Mouse (Mus musculus): ENCODE data around the gene Sema4a.

Sema4a gene

DNA sequence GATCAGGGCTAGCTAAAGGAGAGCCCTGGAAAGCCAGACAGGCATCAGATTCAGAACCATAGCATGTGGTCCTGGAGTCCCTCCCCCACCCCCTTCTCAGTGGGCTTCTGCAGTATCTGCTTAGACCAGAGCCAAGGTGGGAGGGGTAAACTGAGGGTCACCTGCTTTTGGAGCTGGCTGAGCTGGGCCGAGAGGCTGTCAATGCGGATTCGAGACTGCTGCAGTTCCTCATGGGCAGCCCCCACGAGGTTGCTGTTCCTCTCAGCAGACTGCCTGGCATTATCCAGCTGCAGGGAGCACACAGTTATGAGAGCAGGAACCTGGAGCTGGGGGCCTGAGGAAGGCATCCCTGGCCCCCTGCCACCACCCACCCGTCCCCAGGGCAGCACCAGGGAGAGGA, 25.1 kb upstream of the Sema4a start:
- DNase-seq (ENCODE audit: low spot score), result no peak

DNA sequence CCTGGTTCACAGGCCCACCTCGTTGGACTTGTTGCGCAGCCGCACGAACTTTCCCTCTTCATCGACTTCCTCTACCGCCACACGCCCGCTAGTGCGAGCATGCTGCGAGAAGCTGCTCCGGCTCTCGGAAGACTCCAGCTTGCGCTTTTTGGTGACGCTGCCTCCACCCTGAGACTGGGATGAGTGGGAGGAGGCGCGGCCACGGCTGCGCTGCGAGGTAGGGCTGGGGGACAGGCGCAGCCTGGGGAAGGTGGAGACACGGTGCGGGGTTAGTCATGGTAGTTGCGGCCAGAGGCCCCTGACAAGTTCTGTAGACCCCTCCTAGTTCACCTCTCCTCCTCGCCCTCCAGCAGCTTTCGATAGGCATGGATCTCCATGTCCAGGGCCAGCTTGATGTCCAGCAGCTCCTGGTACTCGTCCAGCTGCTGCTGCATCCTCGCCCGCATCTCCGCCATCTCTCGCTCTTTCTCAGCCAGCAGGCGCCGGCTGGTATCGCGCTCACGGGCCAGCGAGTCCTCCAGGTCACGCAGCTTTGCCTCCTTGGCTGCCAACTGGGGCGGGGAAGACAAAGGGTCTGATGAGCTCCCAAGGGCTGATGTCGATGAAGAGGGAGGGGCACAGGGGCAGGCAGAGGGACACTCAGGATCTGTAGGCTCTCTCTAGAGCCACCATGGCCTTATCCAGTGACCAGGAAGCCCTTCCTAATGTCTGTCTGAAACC, 23.8 kb upstream of the Sema4a start:
- peak; percentile 62 for DNase-seq (ENCODE audit: low spot score)

DNA sequence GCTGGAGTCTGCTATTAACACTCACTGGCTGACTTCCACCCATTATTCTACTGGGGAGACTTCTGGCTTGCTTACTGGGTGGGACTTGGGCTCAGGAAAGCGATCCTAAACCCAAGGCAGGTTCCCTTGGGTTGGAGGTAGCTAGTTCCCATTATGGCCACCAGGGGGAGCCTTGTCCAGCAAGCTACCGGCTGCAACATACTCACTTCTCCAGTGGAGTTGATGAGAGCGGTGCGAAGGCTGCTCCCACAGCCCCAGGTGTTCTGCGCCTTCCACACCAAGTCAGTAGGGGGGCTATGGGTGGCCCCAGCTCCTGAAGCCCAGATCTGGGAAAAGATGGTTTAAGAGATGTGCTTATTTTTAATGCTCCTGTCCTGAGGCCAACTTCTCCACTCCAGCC, 22.6 kb upstream of the Sema4a start:
- peak; percentile 89 for DNase-seq (ENCODE audit: low spot score)

DNA sequence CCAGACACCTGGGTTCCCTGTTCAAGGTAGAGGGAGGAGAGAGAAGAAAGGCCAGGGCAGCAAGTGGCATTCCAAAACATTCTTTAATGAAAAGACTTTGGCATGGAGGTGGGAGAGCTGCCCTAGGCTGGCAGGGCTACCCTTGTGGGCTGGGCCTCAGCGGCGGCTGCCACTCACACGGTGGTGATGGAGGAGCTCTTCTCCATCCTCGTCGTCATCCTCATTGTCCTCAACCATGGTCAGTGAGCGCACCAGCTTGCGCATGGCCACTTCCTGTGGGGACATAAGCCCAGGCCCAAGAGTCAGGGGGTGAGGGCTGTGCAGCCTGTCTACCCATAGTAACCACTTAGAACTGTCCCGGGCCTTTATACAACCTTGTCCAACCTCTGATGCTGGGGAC, 22.2 kb upstream of the Sema4a start:
- no peak for DNase-seq (ENCODE audit: low spot score)

DNA sequence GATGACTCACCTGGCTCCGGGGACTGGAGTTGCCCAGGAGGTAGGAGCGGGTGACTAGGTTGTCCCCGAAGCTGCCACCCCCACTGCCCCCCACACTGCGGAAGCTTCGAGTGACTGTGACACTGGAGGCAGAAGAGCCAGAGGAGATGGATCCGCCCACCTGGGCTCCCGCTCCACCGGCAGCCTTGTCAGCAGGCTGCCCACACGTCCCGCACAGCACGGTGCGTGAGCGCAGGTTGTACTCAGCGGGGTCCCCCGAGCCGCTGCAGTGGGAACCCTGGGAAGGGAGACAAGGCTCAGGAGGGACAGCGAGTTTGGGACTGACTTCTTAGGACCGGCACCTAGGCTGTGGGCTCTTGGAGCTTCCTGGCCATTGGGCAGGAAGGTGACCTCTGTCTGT, 21.4 kb upstream of the Sema4a start:
- DNase-seq (ENCODE audit: low spot score), result no peak

DNA sequence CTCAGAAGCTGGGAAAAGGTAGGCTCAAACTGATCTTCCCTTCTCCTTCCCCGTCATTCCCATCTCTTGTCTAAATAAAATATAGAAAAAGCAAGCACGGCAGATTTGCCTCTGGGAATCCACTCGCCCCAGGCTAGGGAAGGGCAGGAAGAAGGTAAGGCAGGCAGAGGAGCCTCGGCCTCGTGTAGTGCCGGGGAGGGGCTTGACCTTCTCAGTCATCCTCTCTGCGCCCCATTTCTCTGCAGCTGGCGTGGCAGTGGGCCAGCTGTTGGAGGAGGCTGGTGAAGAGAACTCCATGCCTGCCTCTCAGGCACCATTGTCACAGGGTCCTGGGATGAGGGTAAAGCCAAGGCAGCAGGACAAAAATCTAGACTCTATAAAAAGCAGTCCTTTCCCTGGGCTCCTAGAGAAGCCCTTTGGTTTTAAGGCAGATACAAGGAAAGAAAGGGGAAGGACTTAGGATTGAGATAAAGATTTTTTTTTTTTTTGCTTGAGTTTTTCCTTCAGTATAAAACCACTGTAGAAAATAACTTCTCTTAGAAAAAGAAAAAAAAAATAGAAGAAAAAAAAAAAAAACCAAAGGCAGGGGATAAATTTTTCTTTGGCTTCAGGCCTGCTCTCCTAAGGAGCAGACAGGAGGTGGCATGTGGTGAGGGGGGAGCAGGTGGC, 20.5 kb upstream of the Sema4a start:
- DNase-seq (ENCODE audit: low spot score), result no peak

DNA sequence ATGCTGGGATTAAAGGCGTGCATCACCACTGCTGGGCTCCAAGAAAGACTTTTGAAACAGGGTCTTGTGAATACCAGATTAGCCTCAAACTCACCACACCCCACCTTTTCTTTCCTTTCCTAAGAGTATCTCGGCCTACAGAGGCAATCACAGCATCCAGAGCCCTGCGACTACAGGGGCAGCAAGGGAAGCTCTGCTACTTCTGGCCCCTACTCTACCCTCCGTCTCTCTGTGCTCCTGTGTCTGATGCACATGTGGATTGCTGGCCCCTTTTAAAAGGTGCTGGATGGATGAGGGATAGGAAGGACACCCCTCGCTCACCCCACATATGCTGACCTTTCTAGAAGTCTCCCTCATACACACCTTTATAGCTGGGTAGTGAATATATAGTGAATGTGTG, 19.7 kb upstream of the Sema4a start:
- no peak for DNase-seq (ENCODE audit: low spot score)

DNA sequence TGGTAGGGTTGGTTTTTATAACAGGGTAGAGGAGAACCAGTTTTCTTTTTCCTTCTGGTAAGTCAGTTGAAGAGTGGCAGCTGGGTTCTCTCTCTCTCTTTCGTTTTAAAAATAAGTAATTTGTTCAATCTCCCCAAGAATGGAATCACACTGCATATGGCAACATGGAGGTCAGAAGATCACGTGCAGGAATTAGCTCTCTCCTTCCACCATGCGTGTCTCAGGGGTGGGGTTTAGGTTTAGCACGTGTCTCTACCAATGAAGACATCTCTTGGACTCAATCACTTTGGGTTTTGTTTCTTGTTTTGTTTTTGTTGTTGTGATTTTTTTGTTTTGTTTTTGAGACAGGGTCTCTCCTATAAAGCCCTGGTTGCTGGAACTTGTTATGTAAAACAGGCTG, 18.8 kb upstream of the Sema4a start:
- DNase-seq (ENCODE audit: low spot score), result no peak

DNA sequence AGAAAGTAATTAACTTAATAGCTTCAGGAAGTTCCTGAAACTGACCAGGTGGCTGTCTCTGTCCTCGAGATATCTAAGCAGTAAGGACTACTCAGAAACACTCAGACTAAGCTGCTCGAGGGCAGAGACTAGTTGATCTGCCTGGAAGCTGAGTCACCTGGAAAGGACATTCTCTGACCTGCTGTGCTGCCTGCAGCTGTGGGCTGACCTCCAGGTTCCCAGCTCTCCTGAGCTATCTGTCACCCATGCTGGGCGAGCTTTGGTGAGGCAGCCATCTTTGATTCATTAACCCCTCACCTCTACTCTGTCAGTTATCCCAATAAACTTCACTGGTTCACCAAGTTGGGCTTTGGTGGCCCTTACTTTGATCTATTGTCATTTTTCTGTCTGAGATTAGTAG, 18.2 kb upstream of the Sema4a start:
- no peak for DNase-seq (ENCODE audit: low spot score)

DNA sequence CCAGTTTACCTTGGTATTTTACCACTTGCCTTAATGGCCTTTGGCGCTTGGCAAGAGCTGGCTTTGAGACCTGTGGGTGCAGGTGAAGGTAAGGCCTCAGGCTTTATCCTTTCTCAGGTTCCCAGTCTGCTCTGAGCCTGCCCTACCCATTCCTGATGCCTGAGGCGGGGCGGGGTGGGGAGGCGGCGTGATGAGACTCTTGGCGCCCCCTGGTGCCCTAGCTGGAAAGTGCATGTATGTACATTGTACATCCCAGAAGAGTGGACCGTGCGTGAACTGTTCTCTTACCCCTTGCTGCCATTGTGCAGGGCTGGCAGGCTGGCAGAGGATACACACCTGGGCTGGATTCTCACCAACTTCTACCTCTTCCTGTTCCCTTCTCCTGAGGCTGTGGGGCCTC, 16.8 kb upstream of the Sema4a start:
- peak; percentile 91 for DNase-seq (ENCODE audit: low spot score)

DNA sequence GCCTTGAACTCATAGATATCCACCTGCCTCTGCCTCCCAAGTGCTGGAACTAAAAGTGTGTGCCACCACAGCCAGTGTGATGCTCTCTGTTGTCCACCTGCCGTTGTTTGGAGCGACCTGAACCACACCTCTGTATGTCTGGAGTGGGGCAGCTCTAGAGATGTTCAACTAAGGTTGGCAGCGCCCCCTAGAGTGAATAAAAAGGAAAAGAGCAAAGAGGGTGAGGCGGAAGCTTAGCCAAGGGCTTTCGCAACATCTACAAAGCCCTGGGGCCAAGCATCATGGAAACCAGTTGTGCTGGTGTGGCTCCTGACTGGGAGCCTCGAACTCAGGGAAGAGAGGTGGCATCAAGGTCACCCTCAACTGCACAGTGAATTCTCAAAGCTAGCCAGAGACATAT, 15.4 kb upstream of the Sema4a start:
- no peak for DNase-seq (ENCODE audit: low spot score)

DNA sequence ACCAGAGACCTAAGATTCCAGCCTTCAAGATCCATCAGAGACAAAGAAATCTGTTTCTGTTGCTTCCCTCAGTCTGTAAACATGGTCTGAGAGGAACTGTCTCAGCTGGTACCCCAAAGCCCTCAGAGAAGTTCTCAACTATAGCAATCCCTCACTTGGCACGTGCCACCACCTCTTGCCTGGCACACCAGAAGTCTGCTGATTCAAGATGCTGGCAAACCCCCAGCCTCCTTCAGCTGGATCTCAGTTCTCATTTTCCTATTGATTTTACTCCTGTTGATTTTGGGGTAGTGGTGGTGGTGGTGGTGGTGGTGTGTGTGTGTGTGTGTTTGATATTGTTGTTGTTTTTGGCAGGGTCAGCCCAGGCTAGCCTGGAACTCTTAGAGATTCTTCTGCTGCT, 12.6 kb upstream of the Sema4a start:
- no peak for DNase-seq (ENCODE audit: low spot score)

DNA sequence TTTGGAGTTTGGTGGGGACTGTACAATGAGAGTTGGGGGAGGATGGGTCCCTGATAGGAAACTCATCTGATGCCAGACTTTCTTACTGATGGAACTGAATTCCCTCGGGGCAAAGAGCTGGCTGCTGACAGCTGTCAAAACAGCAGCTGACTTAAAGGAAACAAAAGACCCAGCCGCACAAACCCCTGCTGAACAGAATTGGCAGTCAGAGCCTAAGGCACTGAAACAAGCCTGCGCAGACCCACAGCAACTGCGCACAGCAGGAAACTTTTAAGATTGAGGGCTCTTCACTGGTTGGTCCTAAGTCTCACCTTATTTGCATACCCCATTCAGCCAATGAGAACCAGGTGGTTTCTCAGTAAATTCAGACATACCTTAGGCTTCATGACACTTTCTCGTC, 12.0 kb upstream of the Sema4a start:
- DNase-seq (ENCODE audit: low spot score), result peak; percentile 75

DNA sequence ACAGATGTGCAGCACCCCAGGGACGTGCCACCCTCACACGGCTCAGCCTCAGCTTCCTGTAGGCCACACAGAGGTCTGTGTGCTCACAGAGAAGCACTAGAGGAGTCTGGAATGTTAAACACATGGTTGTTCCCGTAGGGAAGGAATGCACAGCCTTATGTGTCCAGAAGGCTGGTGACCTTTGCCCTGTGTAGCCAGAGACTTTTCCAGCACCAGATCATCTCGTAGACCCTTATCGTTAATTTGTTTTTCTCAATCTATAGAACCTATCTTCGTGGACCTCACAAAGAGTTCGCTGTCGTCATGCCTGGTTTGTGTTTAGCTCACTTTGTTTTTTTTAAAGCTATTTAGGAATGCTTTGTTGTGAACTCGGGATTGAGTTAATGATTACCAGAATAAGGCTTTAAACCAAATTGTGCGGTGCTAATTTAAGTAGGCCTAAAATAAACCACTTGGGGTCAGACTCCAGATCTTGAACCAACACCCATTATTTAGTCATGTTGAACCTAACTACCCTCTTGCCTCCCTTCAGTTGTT, 10.0 kb upstream of the Sema4a start:
- peak; percentile 27 for DNase-seq (ENCODE audit: low spot score)

DNA sequence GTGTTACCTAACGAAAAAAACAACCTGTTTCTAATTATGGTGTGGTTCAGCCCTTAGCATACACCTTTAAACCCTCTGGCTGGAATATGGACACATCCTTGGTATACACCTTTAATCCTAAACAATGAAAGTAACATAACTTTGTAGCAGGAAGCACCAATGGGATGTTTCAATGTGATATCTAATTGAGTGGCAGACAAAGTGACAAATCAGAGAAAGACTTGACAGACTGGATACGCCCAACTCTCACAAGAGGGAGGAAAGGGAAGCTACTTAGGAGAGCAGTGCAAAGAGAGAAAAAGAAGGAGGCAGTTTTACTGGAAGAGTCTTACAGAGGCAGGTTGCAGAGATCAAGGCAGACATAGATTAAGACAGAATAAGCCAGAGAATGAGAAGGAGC, 8.5 kb upstream of the Sema4a start:
- DNase-seq (ENCODE audit: low spot score), result no peak

DNA sequence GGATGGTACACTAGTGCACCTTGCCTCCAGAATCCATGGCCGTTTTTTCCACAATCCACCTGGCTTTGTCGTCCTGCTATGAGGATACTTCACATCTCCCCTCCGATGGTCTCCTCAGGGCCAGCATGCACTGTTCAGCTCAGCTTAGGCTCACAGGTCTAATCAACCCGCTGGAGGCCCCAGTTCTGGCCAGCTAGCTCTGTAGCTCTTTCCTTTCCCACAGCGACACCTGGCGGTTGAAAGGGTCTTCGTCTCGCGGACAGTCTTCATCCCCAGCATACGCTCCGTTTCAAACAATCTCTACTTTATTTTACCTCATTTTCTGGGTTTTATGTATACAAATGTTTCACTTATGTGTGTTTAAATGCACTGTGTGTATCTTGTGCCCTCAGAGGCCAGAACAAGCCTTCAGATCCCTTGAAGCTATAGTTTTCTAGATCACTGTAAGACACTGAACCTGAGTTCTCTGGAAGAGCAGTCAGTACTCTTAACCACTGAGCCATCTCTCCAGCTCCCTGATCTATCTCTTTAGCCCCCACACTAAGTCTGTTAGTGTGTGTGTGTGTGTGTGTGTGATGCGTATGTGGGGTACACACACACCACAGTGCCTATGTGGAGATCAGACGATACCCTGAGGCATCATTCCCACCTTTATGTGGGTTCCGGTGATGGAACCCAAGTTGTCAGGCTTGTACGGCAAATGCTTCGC, 6.3 kb upstream of the Sema4a start:
- peak; percentile 96 for DNase-seq (ENCODE audit: low spot score)

DNA sequence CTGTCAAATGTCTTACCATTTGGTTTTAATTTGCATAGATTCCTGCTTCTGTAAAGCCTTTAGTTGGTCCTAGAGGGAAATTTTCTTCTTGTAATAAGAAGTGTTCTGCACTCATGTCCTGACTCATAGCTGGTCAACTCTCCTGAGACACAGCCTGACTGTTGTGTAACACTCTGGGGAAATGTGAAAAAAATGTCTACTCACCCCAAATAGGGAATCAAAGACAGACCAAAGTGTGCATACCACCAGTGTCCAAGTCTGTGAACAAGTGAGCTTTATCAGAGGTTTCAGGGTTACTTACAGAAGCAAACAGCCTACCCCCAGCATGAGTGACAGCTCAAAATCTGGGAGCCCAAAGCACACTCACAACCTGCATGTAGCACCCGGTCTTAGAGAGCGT, 4.1 kb upstream of the Sema4a start:
- DNase-seq (ENCODE audit: low spot score), result no peak

DNA sequence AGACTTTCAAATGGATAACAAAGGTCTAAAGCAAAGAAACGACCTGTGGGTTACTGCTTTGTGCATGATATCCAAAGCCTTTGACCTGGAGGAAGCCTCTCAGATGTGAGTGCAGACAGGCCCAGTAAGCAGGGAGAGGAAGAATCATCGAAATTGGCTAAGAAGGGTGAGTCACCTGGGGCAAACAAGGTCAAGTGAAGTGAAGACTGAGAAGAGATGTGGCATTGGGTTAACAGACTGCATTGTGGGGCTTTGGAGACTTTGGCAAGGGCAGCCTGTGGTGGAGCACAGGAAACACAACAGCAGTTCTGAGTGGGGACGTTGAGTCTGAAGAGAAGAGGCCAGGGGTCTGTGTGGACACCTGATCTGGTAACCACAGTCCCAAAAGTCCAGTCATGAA, 3.4 kb upstream of the Sema4a start:
- DNase-seq (ENCODE audit: low spot score), result no peak

DNA sequence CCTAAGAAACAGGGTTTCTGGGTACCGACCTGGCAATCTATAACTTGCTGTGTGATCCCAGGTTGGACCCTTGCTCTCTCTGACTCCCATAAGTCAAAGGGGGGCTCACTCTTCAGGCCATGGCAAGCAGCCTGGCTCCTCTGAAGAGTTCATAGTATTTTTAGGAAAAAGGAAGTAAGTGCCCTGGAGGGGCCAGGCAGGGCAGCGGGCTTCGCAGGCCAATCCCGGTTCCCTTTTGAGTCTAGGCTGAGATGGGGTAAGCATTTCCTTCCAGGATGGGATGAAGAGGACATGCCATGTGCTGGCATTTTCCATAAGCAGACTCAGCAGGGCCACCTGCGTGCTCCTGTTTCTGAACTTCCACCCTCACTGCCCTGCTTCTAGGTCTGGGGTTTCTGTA, 953 bp downstream of the Sema4a start:
- no peak for DNase-seq (ENCODE audit: low spot score)

DNA sequence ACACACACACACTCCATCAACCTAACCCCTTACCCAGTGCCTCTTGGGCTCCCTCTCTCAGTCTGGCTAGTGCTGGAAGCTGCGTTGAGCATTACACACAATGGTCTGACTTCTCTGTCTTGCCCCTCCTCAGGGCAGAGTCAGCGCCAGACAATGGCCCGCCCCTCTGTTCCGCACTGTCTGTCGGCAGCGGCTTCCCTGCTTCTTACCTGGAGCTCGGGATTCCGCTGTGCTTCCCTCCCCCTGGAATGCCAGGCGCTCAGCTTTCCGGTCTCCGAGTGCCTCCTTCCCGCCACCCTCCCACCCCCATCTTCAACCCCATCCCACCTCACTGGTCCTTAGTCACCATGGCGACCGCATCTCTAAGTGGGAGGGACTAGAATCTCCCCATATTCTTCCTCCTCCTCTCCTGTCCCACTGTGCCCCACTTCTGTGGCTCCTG, 2.2 kb downstream of the Sema4a start:
- DNase-seq (ENCODE audit: low spot score), result peak; percentile 50

DNA sequence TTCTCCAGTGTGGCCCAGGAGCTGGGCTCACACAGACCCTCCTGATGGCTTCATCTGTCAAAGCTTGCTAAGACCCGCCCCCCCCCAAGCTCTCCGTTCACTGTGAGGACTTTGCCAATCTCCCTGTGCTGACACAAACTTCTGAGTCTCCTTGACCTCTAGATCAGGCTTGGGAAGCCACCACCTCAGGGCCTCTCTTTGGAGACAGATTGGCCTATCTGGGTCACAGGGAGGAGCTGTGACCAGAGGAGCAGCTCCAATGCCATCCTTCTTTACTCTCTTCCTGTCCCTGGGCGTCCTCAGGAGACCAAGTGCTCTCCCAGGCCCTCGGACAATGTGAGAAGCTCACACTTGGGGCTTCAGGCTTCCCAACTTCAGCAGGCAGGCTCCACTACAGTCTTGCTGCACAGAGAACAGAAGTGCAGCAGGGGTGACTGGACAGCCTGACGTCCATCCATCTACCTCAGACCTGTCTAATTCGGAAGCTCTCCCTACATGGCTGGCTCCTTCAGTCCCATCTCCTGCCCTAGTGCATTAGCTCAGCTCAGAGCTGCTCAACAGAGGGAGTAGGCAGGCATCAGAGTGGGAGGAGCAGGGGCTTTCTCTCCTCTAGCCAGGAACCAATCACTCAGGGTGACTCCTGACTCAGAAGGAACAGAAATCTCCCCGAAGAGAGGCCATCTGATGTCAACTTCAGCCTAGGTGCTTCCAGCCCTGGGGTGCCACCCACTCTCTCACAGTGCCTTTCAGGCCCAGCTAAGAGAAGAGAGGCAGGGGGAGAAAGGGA, 4.0 kb downstream of the Sema4a start:
- no peak for DNase-seq (ENCODE audit: low spot score)

DNA sequence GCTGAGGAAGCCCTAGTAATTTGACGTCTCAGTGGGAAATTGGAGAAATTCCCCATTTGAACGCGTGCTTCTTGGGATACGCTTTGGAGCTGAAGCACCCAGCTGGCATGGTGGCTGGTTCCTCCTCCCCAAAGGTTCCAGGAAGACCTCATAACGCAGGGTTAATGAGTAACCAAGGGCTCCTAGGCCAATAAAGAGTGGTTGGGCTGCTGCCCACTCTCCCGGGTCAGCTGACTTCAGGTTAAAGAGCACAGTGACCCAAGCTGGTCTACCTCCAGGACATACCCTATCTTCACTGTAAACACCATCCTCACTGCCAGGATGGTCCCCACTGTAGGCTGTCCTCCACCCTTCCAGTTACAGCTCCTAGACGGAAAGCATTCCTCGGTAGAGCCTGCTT, 4.7 kb downstream of the Sema4a start:
- no peak for DNase-seq (ENCODE audit: low spot score)

Measured in embryo, embryonic 10.5 days (tissue).